Mouse (Mus musculus) monocyte, adult 2 months (primary cell): ENCODE results near the gene Upp2.

Experiments
- DNase-seq, 2 experiments: peaks; one replicate each; pipeline ENCODE4 v3.0.0; 2022; ENCODE audit warnings: low spot score in 2 of 2, low read depth in 1 of 2

Upp2 gene

GRCm38 (mm10) chr2:58832253-58832980 is 265.3 kb downstream of the Upp2 start:
- no peak for DNase-seq

GRCm38 (mm10) chr2:58841021-58841420 is 273.9 kb downstream of the Upp2 start:
- DNase-seq: no peak

- no peak for DNase-seq
Measured at GRCm38 (mm10) chr2:58842443-58842842, 275.3 kb downstream of the Upp2 start.
